Mouse (Mus musculus): ENCODE results near the gene Btbd1. TPM values are rescaled to one million over a fixed set of nuclear protein-coding genes. Genes with fewer than 3 reads are reported as not detected.

Btbd1 gene
- total RNA-seq (2021): 100 to 1,000 TPM; 113 to 124 TPM

DNA sequence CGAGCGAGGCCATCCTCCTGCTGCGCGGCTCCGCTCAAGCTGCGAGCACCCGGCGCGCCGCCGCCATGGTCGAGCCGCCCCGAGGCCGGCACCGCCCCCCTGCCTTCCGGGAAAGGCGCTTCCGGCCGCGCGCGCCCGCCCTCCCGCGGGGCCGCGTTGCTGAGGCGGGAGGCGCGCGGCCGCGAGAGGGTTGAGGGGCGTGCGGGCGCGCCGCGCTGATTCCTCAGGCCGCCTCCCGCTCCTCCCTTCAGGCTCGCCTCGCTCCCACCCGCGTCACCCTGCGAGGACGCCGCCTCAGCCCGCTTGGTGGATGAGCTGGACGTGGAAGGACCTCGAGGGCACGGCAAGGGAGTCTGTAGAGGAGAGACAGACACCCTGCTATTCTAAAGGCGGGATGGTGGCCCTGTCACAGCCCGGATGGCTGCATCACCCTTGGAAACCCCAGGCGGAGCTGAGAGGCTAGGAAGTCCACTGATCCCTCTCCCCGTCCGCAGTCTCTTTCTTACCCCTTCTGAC is at the start of gene Btbd1:
Gene Btbd1 (minus strand): TSS at position 53 of the 516 bp plus-strand sequence.
- DNase-seq (ENCODE audit: low spot score in 2 of 2): peak; percentile 82 to 89
- intact Hi-C loops (cut with DNase I): loop anchor here (5.0 kb wide), 3 partner anchors 33 to 103 kb away; partner anchors contain the start of genes 3110040N11Rik and Hdgfl3

DNA sequence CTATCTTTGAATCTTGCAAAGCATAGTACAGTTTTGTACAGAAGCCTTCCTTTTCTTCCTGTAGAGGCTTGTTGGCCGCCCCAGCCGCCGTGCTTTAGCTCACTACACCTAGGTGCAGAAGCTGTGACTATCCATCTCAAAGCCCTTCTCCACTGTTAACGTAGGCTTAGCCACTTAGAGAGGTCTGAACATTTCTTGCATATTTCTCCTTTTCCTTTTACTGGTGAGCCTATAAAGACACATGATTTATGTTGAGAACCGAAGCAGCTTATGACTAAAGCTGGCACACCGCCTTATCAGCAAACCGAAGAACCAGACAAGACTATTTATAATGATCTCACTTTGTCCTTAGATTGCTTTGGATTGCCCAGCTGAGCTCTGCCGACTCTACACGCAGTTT is 46.1 kb upstream of the Btbd1 start:
- intact Hi-C loops (cut with DNase I): no loop called here
- peak in 1 of 2 experiments; percentile 41 for DNase-seq (ENCODE audit: low spot score in 2 of 2)

DNA sequence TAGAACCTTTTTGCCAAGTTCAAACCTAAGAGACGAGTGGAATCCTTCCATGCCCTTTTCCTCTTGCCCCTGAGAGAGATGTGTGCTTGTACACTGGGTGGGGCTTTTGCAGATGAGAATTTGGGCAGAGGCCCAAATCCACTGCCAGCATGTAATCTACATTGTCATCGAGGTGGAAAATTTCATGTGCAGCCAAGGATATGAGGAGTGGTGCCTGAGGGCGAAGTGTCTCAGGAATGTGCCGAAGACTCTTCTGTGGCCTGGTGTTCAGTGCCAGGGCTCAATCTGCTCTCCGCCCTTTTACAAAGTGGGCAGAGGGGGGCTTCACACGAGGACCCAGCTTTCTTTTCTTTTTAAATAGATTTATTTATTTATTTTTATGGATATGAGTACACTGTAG is 45.4 kb upstream of the Btbd1 start:
- intact Hi-C loops (cut with DNase I): loop anchor here (5.0 kb wide), 1 partner anchor 58 kb away; the partner anchor contains the start of gene Hdgfl3
- DNase-seq (ENCODE audit: low spot score in 2 of 2): no peak

DNA sequence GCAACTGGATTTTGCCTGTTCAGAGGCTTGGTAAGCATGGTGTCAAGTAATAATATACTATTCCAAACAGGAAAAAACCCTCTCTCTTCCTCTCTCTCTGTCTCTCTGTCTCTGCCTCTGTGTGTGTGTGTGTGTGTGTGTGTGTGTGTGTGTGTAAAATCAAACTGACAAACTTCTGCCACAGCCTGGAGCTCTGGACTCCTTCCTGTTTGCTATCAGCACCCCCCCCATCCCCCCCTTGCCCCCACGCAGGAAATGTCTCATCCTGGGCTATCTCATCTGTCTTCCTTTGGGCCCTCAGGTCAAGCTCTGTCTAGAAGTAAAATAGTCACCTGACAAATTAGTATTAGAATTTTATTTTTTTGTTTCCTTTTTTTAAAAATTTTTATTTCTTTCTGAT is 44.6 kb upstream of the Btbd1 start:
- no peak for DNase-seq (ENCODE audit: low spot score in 2 of 2)
- intact Hi-C loops (cut with DNase I): loop anchor here (5.0 kb wide), 1 partner anchor 58 kb away; the partner anchor contains the start of gene Hdgfl3

DNA sequence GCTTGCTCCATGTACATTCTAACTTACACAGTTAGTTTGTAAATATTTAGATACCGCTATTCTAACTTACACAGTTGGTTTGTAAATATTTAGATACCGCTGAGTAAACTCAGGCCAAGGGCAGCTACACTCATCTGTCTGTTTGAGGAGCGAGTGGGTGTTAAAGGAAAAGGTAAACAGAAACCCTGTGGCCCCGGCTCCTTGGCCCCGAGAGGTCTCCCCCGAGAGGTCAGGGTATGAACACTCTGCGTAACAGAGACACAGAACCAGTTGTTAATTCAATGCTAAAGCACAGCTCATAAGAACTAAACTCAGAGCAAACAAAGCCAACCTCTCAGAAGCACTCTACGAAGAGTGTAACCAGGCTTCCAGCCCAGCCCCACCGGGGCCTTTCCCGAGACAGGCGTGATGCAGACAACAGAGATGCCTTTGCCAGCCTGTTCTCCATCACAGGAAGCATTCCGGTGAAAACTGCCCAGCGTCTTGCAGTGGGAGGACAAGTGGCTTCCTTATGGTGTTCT is 43.3 kb upstream of the Btbd1 start:
- intact Hi-C loops (cut with DNase I): loop anchor here (5.0 kb wide), 1 partner anchor 60 kb away; the partner anchor contains the start of gene Hdgfl3
- no peak for DNase-seq (ENCODE audit: low spot score in 2 of 2)

DNA sequence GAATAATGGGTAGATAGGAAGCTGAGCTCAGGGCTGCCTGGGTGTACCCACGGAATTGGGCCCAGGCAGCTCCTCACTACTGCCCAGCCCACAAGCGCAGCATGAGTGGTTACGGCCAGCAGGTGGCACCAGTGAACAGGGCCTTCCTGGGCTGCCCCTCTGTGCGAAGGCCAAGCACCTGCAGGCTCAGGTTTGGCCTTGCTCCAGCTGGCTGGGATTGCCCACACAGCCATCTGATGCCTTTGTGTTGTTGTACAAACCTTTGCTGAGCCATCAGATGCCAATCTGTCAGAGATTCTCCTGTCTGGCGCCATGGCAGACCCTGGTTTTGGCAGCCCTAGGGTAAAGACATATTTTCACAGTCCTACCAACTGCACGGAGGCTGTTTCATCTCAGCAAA is 38.9 kb upstream of the Btbd1 start:
- DNase-seq (ENCODE audit: low spot score in 2 of 2): peak in 1 of 2 experiments; percentile 61
- intact Hi-C loops (cut with DNase I): no loop called here

DNA sequence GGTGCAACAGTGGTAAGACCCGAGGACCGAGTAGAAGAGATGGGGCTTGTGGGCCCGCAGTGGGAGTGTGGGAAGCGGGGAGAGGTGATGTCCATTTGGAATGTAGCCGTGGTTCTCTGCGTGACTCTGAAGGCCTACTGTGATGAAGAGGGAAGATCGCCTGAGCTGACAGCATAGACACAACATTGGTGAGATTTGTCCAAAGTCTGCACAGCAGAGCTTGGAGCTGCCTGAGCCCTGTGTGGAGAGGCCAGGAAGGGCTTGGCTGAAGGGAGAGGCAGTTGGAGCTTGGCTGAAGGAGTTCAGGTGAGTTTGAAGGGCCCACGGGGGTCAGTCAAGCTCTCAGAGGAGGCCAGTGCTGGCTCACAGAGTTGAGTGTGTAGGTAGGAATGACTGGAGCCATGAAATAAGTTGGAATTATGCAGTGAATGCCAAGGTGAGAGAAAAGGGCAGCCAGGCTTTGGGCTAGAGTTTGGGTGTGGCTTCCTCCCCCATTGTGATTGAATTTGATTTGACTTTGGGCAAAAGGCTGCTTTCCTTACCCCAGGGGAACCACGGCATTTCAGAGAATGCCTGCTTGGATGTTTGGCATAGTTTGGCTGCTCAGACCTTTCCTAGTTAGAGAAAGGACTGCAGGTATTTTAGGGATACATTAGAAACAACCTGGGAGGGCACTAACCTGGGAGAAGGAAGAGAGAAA is 38.1 kb upstream of the Btbd1 start:
- intact Hi-C loops (cut with DNase I): no loop called here
- no peak for DNase-seq (ENCODE audit: low spot score in 2 of 2)

DNA sequence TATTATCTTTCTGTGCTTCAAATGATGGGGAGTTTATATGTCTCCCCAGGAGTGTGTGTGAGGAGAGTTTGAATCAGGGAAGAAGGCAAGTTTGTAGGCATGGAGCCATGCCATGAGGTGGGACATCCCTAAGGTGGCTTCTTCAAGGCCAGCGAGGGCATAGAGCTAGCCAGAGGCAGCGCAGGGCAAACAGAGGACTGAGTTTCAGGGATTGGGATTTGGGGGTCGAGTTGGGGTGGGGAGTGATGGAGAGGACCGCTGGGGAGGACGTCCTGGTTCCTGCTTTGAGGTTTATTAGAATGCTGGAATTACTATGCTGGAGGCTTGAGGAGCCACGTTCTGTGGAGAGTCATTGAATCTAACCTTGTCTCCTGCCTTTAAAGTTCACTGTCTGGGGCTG is 36.7 kb upstream of the Btbd1 start:
- no peak for DNase-seq (ENCODE audit: low spot score in 2 of 2)
- intact Hi-C loops (cut with DNase I): no loop called here

DNA sequence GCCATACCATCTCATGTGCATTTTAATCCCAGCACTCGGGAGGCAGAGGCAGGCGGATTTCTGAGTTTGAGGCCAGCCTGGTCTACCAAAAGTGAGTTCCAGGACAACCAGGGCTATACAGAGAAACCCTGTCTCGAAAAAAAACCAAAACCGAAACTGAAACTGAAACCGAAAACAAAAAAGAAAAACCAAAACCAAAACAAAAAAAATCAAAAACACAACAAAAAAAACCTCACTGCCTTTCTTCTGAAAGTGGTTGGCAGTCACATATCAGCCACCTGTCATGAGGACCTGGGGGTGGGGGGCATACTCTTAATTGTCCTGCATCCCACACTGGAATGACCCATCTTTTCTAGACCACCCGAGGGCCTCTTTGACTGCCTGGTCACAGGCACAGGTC is 35.3 kb upstream of the Btbd1 start:
- intact Hi-C loops (cut with DNase I): loop anchor here (5.0 kb wide), 2 partner anchors 37 to 88 kb away; partner anchors contain the start of gene Btbd1

DNA sequence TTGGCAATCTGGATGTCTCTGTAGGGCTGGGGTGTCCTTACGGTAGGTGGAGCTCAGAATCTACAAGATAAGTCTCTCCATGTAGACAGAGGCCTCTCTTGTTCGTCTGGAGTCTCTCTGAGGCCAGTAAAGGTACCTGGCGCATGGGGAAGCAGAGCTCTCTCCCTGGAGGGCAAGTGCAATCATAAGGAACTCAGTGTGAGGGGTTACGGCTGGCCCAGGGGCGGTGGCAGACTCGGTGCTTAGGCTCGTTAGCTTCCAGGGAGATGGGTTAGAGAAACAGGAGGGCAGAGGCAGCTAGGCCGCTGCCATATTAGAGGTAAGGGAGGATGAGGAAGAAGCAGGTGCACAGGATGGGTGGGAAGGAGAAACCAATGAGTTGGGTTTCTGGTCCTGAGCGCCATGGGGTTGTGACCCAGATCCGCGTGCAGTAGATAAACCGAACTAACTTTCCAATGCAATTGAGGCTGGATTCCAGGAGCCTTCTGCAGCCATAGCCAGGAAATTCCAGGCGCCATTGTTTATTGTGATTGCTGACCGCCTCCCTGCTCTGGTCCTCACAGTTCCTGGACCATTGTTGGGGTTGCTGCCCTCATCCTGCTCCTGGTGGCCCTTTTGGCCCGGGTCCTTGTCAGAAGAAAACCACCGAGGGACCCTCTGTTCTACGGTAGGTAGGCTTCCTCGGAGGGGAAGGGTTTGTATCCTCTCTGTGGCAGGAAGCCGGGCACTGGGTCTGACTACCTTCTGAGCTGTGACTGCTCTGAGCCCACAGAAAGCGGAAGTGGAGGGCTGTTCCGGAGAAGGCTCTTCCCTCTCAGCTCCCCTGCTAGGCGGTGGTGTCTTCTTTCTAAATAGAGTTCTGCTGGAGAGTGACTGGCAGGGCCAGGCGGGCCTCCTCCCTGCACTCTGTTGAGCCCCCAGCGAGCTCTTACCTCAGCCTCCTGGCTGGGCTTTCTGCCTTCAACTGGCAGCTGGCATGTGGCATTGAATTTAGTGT is 33.7 kb upstream of the Btbd1 start:
- intact Hi-C loops (cut with DNase I): loop anchor here (5.0 kb wide), 2 partner anchors 36 to 89 kb away; partner anchors contain the start of gene Btbd1
- no peak for DNase-seq (ENCODE audit: low spot score in 2 of 2)

More for the DNA sequence above, 35.3 kb upstream of the Btbd1 start:
- DNase-seq (ENCODE audit: low spot score in 2 of 2): no peak

DNA sequence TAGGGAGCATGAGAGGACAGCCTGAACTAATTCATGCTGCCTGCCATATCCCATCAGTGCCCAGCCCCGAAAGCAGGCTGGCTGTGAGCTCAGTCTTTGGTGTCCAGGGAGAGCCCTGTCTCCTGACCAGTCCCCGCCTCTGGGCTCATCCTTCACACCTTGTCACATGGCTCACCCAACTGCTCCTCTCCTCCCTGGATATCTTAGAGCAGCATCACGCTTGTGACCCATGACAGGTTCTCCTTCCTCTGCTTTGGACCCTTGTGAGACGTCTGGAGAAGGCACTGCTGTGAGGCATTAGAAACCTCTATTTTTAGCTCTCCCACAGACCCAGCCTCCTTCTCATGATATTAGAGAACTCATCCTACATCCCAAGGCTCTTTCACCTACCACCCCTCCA is 32.7 kb upstream of the Btbd1 start:
- intact Hi-C loops (cut with DNase I): loop anchor here (5.0 kb wide), 2 partner anchors 35 to 90 kb away; partner anchors contain the start of gene Btbd1
- DNase-seq (ENCODE audit: low spot score in 2 of 2): no peak

DNA sequence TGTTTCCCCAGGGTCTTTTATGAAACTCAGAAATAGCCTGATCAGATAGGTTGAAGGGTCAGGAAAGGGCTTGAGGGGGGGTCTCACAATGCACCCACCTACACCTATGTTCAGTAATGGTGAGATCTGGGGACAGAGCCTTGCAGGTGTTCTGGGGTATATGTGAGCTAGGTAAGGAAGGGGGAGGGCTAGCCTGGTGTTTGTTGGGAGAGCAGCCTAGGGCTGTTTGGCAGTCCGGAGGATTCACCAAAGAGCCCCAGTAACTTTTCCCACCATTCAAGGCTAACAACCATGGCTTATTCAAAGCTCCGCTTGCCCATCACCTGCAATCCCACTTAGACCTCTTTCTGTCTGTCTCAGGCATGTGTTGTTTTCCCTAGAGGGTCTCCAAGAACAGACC is 32.2 kb upstream of the Btbd1 start:
- intact Hi-C loops (cut with DNase I): loop anchor here (5.0 kb wide), 2 partner anchors 34 to 91 kb away; partner anchors contain the start of gene Btbd1
- no peak for DNase-seq (ENCODE audit: low spot score in 2 of 2)

DNA sequence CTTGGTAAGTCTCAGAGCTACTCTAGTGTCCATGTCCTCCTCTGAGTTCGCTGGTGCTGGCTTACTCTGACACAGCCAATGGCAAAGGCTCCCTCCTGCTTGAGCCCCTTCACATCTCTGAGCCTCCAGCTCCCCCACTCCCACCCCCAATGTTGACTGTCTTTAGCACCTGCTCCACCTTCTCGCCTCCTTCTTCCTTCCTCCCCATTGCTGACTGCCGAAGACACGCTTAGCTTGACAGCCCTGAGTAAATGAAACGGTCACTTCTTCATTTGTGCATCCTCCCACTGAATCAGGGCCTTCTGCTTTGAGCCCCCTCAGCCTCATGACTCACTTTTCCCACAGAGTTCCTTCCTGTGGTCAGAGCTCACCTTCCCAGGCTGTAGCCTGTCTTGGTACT is 31.8 kb upstream of the Btbd1 start:
- intact Hi-C loops (cut with DNase I): loop anchor here (5.0 kb wide), 2 partner anchors 34 to 91 kb away; partner anchors contain the start of gene Btbd1
- DNase-seq (ENCODE audit: low spot score in 2 of 2): no peak

DNA sequence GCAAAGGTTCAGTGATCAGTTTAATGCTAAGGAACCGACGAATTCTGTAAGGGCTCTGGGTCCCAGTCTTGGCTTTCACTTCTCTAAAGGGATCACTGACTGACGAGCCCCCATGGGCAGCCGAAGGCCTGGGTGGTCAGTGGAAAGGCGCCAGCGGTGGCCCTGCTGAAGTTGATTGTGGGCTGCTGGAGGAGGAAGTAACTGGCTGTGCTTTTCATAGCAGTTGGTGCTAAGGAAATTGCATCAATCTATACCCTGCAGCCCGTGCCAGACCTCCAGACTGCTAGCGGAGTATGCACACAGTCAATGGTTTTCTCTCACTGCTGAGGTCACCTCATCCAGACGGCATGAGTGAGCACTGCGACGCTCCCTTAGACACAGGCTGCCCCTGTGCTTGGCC is 30.8 kb upstream of the Btbd1 start:
- intact Hi-C loops (cut with DNase I): loop anchor here (5.0 kb wide), 2 partner anchors 33 to 92 kb away; partner anchors contain the start of gene Btbd1
- DNase-seq (ENCODE audit: low spot score in 2 of 2): peak in 1 of 2 experiments; percentile 40

DNA sequence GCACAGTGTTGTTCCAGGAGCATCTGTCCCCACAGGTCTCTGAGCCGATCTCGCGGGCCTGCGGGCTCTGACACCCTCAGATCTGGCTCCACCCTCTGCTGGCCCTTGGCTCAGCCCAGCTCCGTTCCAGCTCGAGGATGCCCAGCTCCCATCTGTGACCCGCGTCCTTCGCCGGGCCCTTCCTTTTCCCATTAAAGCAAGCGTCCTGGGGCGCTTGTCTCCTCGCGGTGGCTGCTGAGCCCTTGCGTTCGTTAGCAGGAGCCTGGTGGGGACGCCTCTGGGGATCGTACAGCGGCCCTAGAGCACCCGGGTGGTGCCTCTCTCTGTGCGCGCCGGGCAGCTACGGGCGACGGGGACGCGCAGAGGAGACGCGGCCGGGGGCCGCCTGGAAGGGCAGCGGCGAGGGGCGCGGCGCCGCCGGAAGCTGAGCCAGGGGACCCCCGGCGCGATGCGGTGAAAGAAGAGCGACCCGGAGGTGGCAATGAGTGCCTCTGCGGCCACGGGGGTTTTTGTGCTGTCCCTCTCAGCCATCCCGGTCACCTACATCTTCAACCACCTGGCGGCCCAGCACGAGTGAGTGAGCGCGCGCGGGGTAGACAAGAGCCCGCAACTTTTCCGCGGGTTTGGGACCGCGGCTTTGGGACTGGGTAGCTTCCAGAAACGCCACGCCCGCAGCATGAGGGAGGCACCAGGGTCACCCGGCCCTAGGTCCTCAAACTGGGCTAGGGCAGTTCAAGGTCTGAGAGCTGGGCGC is 29.9 kb upstream of the Btbd1 start, which contains the start of gene Tm6sf1:
Gene Tm6sf1 (plus strand): TSS at position 34 of the 754 bp plus-strand sequence.
- intact Hi-C loops (cut with DNase I): no loop called here
- DNase-seq (ENCODE audit: low spot score in 2 of 2): peak in 1 of 2 experiments; percentile 53

DNA sequence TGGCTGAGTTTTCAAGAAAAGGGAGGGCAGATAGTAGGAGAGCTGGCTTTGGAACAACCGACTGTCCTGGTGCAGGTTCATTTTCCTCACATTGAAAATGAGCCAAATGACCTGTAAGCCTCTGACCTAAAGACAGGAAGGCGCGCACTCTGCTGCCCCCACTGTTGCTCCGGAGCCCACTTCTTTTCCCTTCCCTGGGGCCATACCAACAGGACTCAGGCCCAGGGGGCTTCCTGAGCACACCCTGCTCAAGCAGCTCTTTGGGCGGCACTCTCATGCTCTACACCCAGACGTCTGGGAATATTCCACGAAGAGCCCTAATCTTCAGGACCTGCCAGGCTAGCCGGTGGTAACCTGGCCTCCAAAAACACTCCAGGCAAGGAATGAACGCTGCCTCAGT is 29.0 kb upstream of the Btbd1 start:
- DNase-seq (ENCODE audit: low spot score in 2 of 2): no peak
- intact Hi-C loops (cut with DNase I): no loop called here

DNA sequence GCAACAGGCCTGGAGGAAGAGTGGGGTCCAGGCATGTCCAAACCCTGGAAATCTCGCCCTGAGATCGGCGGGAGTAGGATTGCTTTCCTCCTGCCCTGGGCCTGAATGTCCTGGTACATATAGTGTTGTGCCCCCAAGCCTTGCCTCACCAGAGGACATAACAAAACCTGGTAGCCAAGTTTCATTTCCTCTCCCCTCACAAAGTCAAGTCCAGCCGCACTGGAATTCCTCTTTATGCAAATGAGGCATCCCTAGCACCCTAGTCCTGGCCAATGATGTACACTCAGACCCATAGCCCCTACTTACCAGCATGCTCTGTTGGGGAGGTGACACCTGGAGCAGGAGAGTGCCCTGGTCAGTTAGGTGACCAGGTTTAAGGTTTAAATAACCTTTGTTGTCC is 27.0 kb upstream of the Btbd1 start:
- no peak for DNase-seq (ENCODE audit: low spot score in 2 of 2)
- intact Hi-C loops (cut with DNase I): no loop called here

DNA sequence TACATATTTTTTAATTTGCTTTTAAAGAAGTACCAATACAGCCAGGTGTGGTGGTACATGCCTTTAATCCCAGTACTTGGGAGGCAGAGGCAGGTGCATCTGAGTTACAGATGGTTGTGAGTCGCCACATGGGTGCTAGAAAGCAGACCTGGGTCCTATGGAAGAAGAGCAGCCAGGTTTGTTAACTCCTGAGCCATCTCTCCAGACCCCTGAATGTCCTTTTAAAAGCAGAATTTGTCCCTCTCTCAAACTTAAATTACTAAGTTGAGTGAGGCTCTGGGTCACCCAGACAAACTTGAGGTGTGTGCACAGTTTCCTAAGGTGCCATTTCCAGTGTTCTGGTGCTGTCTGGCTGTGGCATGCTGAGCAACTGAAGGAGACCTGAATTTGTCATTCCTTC is 26.5 kb upstream of the Btbd1 start, which contains the start of gene Gm10160:
Gene Gm10160 (minus strand): TSS at position 101 of the 400 bp plus-strand sequence.
- no peak for DNase-seq (ENCODE audit: low spot score in 2 of 2)
- intact Hi-C loops (cut with DNase I): no loop called here
